Mouse (Mus musculus): ENCODE results near the gene G6pc.
"Not testable (repeated sequence)": the region's sequence is repeated elsewhere in the genome, so short reads cannot be mapped to it uniquely, and the experiment has no call there.

G6pc gene

GRCm38 (mm10) chr11:101355916-101356315 is 11.4 kb upstream of the G6pc start:
- no peak for DNase-seq (ENCODE audit: low spot score)

- no peak for DNase-seq (ENCODE audit: low spot score)
These were observed 9.7 kb upstream of the G6pc start for GRCm38 (mm10) chr11:101357505-101358182.

- no peak for DNase-seq (ENCODE audit: low spot score)
These were observed 7.6 kb upstream of the G6pc start for GRCm38 (mm10) chr11:101359776-101360175.

GRCm38 (mm10) chr11:101360651-101361113 is 6.7 kb upstream of the G6pc start:
- no peak for DNase-seq (ENCODE audit: low spot score)

- DNase-seq (ENCODE audit: low spot score) = no peak
These were observed 2.8 kb upstream of the G6pc start for GRCm38 (mm10) chr11:101364531-101364931.

GRCm38 (mm10) chr11:101370141-101370540 is 2.8 kb downstream of the G6pc start:
- DNase-seq (ENCODE audit: low spot score) = no peak

GRCm38 (mm10) chr11:101374421-101374938 is 7.1 kb downstream of the G6pc start:
- DNase-seq (ENCODE audit: low spot score) = no peak

GRCm38 (mm10) chr11:101378196-101378595 is 10.8 kb downstream of the G6pc start:
- DNase-seq (ENCODE audit: low spot score) = not testable (repeated sequence)

- DNase-seq (ENCODE audit: low spot score) = no peak
These were observed 11.6 kb downstream of the G6pc start for GRCm38 (mm10) chr11:101378926-101379325.

- peak; percentile 51 for DNase-seq (ENCODE audit: low spot score)
These were observed 14.5 kb downstream of the G6pc start for GRCm38 (mm10) chr11:101381817-101382216.

- DNase-seq (ENCODE audit: low spot score) = peak; percentile 87
These were observed 27.7 kb downstream of the G6pc start for GRCm38 (mm10) chr11:101395110-101395509.

GRCm38 (mm10) chr11:101415306-101415705 is 47.9 kb downstream of the G6pc start:
- DNase-seq (ENCODE audit: low spot score) = peak; percentile 9

GRCm38 (mm10) chr11:101416433-101417100 is 49.2 kb downstream of the G6pc start:
- peak; percentile 47 for DNase-seq (ENCODE audit: low spot score)

- peak; percentile 89 for DNase-seq (ENCODE audit: low spot score)
These were observed 49.9 kb downstream of the G6pc start, which contains the start of gene Aarsd1 for GRCm38 (mm10) chr11:101417101-101417855. Gene Aarsd1, minus strand, starts transcription at chr11:101417615.

GRCm38 (mm10) chr11:101418991-101419390 is 51.6 kb downstream of the G6pc start:
- no peak for DNase-seq (ENCODE audit: low spot score)

GRCm38 (mm10) chr11:101419610-101420009 is 52.2 kb downstream of the G6pc start:
- peak; percentile 44 for DNase-seq (ENCODE audit: low spot score)

- DNase-seq (ENCODE audit: low spot score) = no peak
These were observed 52.8 kb downstream of the G6pc start for GRCm38 (mm10) chr11:101420148-101420547.

- DNase-seq (ENCODE audit: low spot score) = no peak
These were observed 56.9 kb downstream of the G6pc start, which contains the start of gene Gm27029 for GRCm38 (mm10) chr11:101424105-101424851. Gene Gm27029, minus strand, starts transcription at chr11:101424796.

- peak; percentile 99 for DNase-seq (ENCODE audit: low spot score)
These were observed 57.8 kb downstream of the G6pc start, which contains the start of the genes Rundc1 and Ptges3l for GRCm38 (mm10) chr11:101424925-101425813. Gene Rundc1, plus strand, starts transcription at chr11:101425085. Gene Ptges3l, minus strand, starts transcription at chr11:101425333.

GRCm38 (mm10) chr11:101426165-101426564 is 58.8 kb downstream of the G6pc start:
- no peak for DNase-seq (ENCODE audit: low spot score)

All from embryo, embryonic 10.5 days (tissue).